Mouse (Mus musculus) megakaryocyte, adult 5-6 weeks (primary cell): ENCODE measurements around the gene Zyg11a. TPM values are rescaled to one million over a fixed set of nuclear protein-coding genes. Genes with fewer than 3 reads are reported as not detected.
"Not testable (repeated sequence)": the region's sequence is repeated elsewhere in the genome, so short reads cannot be mapped to it uniquely, and the experiment has no call there.

Experiments used
- ATAC-seq: 2 replicates; pipeline ENCODE4 v1.8.0; 2016; ENCODE audit warnings: mild to moderate bottlenecking, inconsistent platforms; ENCODE audit not compliant: poor library complexity, severe bottlenecking
- total RNA-seq, 2 experiments: library from RNA; stranded (forward) in 1 of 2; stranded (reverse) in 1 of 2; fragments of 153-499, 151-499 nt in 1 of 2; fragments of 221-1000, 200-1000 nt in 1 of 2; gene quantifications; 2 replicates each; pipeline versions ENCODE4 v1.2.3 to v1.2.4; 2015 to 2017

Zyg11a gene
- total RNA-seq (2015) (not detected in 2 replicates), total RNA-seq (2017) (not detected in 2 replicates)

DNA sequence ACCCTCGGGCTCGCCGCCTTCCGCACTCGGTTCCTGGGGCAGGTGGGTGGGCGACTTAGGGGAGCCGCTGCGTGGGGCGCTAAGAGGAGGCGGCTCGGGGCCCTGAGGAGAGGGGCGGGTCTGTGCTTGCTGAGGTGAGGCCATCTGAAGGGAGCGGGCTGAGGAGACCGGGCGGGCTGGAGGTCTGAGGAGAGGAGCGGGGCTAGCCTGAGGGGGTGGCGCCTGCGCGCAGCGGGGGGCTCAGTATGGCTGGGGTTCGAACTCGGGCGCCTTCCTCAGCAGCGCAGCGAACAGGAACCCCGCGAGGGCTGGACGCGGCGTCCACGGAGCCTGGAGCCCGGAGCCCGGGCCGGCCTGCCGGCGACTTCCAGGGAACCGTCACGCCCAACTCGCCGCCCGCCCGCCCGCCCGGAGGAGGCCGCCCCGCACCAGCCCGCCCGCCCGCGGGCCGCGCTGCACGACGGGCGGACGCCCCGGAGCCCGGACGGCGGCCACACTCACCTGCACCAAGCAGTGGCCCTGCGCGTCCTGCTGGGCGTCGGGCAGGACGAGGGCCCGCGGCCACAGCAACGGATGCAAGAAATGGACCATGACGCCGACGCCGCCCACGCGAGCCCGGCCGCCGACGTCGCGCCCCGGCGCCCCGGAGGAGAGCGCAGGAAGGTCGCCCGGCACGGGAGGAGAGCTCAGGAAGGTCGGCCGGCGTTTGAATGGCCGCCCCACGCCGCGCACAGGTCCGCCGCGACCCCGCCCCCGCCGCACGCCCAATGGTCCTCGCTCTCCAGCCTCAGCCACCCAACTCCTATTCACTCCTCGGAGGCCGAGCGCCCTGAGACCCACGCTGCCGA, at the start of gene Zyg11a:
Gene Zyg11a, minus strand, starts transcription at position 717 of the 848 bp plus-strand sequence.
- no peak for ATAC-seq

- ATAC-seq = no peak
Measured at GRCm38 (mm10) chr4:108265774-108266173, 47.9 kb upstream of the Zyg11a start.

DNA sequence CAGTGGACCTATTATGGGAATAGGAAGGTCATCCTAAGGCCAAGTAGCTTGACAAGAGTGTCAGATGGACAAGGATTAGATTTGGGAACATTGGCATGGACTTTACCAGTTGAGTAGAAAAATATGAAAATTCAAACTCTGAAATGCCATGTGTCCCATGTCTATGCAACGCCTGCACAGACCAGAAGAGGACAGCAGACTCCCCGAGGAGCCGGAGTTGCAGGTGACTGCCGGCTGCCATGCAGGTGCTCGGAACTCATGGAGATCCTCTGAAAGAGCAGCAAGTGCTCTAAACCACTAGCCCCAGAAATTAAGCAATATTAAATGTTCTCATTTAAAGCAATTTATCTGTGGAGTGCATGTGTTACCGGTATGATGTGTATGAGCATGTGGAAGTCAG, 35.5 kb upstream of the Zyg11a start:
- ATAC-seq = no peak

- no peak for ATAC-seq
Measured at GRCm38 (mm10) chr4:108250501-108250900, 32.7 kb upstream of the Zyg11a start.

DNA sequence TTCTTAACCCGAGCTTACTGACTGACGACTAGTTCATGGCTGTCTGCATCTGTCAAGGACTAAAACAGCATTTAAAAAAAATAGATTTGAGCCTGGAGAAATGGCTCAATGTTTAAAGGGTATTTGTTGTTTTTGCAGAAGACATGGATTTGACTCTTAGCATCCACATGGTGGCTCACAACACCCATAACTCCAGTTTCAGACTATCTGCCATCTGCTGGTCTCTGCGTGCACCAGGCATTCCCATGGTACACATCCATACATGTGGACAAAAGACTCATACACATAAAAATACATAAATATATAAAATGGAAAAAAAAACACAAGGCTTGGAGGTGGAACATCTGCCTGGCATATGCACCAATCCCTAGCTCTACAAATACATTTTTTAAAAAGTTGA, 31.5 kb upstream of the Zyg11a start:
- no peak for ATAC-seq

GRCm38 (mm10) chr4:108233654-108234053, 15.8 kb upstream of the Zyg11a start:
- ATAC-seq = no peak

GRCm38 (mm10) chr4:108225341-108225872, 7.6 kb upstream of the Zyg11a start:
- no peak for ATAC-seq

DNA sequence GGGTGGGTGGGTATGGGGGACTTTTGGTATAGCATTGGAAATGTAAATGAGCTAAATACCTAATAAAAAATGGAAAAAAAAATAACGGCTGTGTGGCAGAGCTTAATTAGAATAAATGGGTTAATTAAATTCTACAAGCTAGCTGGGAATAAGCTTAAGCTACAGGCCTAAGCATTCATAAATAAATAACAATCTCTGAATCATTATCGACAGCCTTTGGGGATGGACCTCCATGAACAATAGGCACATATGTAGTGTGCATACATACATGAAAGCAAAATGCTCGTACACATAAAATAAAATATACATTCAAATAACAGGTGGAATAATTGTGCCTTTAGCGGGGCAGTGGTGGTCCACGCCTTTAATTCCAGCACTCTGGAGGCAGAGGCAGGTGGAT, 4.7 kb upstream of the Zyg11a start:
- ATAC-seq = no peak

DNA sequence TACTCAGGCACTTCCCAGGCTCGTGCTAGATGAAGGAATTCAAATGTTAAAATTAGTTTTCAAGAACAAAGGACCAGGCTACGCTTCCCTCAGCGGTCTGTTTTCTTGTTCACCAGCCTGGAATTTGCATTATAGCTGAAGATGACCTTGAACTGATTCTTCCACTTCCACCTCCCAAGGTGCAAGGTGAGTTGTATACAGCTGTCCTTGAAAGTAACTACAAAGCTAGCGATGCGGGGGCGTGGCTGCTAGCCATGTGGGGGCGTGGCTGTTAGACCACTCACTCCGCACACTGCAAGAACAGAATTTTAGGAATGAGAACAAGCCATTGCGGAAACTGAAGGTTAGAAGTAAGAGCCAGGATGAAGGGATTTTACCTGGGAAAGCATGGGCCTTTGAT, 1.2 kb upstream of the Zyg11a start:
- no peak for ATAC-seq

GRCm38 (mm10) chr4:108213023-108213422, 4.8 kb downstream of the Zyg11a start:
- ATAC-seq = no peak

DNA sequence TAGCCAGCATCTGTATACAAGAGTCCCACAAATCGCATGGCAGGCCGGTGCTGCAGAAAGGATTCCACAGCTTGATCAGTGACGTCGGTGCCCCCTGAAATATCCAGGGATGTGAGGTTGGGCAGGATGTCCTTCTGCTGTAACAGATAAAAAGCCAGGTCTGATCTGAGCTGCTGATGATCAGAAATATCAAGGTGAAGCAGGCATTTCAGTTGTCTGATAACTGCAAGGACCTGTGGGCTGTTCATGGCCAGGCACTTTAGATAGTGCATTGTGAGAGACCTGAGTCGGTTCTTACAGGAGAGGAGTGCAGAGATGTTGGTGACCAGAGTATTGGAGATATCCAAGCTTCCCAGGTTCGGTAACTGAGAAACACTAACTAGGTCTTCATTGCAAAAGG, 13.2 kb downstream of the Zyg11a start:
- ATAC-seq = no peak

GRCm38 (mm10) chr4:108199236-108199635, 18.6 kb downstream of the Zyg11a start:
- no peak for ATAC-seq

DNA sequence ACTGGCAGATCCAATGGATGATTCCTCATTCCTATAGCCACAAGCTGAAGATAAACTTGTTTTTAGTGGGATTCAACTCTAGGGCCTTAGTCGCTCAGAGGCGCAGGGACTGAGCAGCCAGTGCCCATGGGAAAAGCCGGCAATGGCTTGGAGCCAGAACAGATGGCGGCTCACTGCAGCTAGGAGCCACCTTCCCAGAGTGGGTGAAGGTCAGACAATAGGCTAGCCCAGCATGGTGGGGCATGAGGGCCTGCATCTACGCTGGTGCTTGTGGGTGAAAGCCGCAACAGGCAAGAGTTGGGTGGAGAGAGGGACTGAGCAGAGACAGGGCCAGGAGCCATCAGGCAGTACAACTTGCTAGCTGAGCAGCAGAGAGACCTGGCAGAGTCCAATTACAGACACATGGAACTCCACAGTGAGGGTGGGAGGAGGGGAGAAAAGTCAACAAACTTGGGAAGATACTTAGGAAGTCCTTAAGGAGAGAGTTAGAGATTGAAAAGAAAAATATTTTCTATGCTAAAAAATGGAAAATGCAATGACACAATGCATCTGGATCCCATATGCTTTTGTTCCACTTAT, 21.5 kb downstream of the Zyg11a start:
- ATAC-seq = no peak

DNA sequence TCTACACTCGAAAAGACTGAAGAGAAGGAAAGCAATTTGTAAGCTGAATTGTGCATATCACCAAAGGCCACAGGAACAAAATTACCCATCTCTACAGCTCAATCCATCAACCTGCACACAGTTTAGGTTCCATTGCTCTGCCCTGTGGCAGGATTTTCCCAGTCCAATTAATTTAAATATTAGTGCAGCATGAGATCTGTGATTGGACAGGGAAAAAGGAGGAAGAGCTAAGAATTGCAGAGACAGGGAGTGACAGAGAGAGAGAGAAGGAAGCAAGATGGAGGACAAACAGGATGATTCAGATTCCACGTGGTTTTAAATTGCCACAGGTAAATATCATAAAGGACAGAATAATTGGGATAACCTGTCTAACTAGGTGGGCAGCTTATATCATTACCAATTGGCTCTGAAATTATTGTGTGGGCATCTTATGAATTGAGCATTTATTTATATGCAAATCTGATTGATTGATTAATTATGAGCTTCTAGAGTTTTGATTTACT, 25.0 kb downstream of the Zyg11a start:
- ATAC-seq = no peak

DNA sequence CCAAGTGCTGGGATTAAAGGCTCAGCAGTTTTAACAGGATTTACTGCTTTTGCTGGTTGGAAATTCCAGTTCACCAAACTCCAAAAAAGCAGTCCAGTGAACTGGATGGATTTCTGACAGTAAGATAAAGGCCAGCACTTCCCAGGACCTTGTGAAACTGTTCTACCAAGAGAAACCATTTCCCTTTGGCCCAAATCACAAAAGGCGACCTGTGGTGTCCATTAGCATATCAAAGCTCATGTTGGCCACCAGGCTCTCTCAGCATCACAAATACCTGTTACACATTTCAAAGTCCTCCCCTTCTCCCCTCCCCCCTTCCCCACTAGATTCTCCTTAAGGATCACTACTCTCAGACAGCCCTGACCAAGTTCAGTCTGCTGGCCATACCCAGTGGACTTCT, 35.6 kb downstream of the Zyg11a start:
- ATAC-seq = no peak

DNA sequence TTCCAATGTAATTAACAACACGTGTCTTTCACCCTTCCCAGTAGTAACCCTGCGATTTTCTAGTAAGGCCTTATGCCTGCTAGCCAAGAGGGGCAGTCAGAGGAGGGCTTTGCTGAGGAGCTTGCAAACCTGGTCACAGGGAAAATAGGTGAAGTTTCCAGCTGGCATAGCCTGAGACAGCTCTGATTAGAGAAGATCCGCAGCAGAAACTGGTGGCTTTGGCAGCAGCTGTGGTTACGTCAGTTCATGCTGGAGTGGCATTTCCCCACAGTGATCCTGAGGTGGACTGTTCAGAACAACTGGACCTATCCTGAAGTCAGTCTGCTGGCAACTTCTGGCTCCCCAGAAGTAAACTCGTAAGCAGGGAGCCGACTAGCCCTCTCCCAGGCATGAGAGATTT, 49.8 kb downstream of the Zyg11a start:
- no peak for ATAC-seq

DNA sequence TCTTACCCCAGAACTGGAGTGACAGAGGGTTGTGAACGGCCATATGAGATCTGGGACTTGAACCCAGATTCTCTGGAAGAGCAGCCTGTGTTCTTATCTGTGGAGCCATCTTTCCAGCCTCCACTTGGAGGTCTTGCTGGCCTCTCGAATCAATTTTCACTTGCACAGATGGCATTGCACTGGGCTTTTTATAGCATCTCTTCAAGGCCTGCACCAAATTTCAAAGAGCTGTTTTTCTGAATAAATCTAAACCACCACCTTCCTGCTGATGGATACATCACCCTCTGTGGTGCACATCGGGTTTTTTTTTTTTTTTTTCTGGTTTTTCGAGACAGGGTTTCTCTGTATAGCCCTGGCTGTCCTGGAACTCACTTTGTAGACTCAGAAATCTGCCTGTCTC, 51.0 kb downstream of the Zyg11a start:
- no peak for ATAC-seq

DNA sequence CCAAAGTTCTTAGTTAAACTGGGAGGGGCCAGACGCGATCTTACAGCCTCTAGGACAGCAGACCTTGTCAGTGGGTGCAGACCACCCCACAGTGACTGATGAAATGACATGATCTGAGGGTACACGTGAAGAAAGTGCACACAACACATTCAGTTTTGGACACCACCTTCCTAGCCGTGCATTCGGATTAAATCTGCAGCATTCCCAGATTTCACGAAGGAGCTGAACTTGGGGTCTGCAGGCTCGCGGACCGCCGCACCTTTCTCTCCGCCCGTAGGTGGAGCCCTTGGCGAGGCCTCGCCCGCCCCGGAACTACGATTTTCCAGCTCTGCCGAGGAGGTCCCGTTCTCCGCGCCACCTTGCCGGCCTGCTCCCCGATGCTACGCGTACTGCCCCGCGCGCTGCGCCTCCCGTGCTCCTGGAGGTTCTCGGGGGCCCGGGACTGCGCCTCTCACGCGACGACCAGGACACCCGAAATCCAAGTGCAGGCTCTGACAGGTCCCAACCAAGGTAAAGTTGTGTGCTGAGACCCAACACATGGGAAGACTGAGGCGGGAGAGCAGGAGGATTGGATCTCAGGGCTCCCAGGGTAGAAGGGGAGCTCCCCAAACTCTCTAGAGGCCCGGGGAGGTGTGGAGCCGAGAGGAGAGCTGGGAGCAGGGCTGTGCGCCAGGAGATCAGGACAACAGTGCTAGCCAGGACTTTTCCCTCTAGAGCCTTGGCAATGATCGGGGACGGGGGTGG, 52.5 kb downstream of the Zyg11a start, which contains the start of gene Echdc2:
Gene Echdc2, plus strand, starts transcription at position 286 of the 744 bp plus-strand sequence.
- no peak for ATAC-seq

DNA sequence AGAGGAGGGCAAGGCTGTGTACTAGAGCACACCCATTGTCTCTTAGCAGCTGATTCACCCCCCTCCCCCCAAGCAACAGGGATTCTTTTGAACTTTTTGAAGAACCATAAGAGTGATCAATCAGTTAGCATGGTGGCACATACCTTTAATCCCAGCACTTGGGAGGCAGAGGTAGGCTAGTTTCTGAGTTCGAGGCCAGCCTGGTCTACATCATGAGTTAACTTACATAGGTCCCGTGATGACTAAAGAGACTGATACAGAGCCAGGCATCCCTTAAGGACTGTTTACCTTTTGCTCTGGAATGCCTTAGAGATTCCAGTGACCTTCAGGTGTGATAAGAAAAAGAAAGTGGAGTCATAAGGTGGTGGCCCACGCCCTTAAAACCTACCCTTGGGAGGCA, 54.6 kb downstream of the Zyg11a start:
- ATAC-seq = no peak

- ATAC-seq = no peak
Measured at GRCm38 (mm10) chr4:108161936-108162335, 55.9 kb downstream of the Zyg11a start.

GRCm38 (mm10) chr4:108155141-108155540, 62.7 kb downstream of the Zyg11a start:
- ATAC-seq = not testable (repeated sequence)
